Mouse (Mus musculus) spleen, adult 2 months (tissue): ENCODE measurements around the gene Fkbp6. TPM values are rescaled to one million over a fixed set of nuclear protein-coding genes. Genes with fewer than 3 reads are reported as not detected.

Experiments
- DNase-seq, 2 experiments: peaks; one replicate each; pipeline versions ENCODE4 v3.0.0 to v3.0.0-alpha.2; 2012 to 2021; ENCODE audit warnings: low spot score in 2 of 2, low read depth in 1 of 2
- H3K27ac ChIP-seq: fragments of 200-500 bp; 2 replicates; pipeline ENCODE4 v1.5.1; 2012; ENCODE audit warnings: low read length, inconsistent platforms; ENCODE audit not compliant: insufficient read depth
- H3K27me3 ChIP-seq: fragments of 200-500 bp; 2 replicates; pipeline ENCODE4 v1.6.1; 2012; ENCODE audit warnings: mild to moderate bottlenecking, moderate library complexity, low read length, inconsistent platforms; ENCODE audit not compliant: control insufficient read depth, insufficient read depth
- H3K36me3 ChIP-seq: fragments of 200-500 bp; 2 replicates; pipeline ENCODE4 v1.6.1; 2012; ENCODE audit warnings: mild to moderate bottlenecking, low read length, inconsistent platforms; ENCODE audit not compliant: control insufficient read depth, insufficient read depth
- H3K4me1 ChIP-seq: fragments of 200-500 bp; 2 replicates; pipeline ENCODE4 v1.6.1; 2011; ENCODE audit warnings: inconsistent platforms; ENCODE audit not compliant: control insufficient read depth, insufficient read depth, insufficient read length
- H3K4me3 ChIP-seq: fragments of 200-500 bp; 2 replicates; pipeline ENCODE4 v1.5.1; 2011; ENCODE audit warnings: mild to moderate bottlenecking, inconsistent platforms; ENCODE audit not compliant: insufficient read depth, insufficient read length; ENCODE audit errors: extremely low read depth
- CTCF ChIP-seq: fragments of 200-500 bp; IDR thresholded peaks from 2 replicates; pipeline ENCODE4 v1.5.1; 2011; ENCODE audit warnings: mild to moderate bottlenecking, inconsistent platforms; ENCODE audit not compliant: insufficient read depth, insufficient read length, insufficient replicate concordance; ENCODE audit errors: extremely low read depth
- POLR2A ChIP-seq: fragments of 200-500 bp; IDR thresholded peaks from 2 replicates; pipeline ENCODE4 v1.6.1; 2011; ENCODE audit warnings: low read depth, low read length, inconsistent platforms
- WGBS: fragments of 180-500 bp; shearing (Covaris S2); methylation state at CpG from one replicate; pipeline ENCODE4 v1.1.7; 2018; 5-methylcytosine and 5-hydroxymethylcytosine counted together
- polyA plus RNA-seq: library from polyadenylated mRNA; depleted of rRNA; stranded (reverse); fragments of >200 nt; gene quantifications from 2 replicates; pipeline ENCODE4 v1.2.3, GENCODE M21; 2012

The Fkbp6 gene
- polyA plus RNA-seq, 1 experiment, result not detected

DNA sequence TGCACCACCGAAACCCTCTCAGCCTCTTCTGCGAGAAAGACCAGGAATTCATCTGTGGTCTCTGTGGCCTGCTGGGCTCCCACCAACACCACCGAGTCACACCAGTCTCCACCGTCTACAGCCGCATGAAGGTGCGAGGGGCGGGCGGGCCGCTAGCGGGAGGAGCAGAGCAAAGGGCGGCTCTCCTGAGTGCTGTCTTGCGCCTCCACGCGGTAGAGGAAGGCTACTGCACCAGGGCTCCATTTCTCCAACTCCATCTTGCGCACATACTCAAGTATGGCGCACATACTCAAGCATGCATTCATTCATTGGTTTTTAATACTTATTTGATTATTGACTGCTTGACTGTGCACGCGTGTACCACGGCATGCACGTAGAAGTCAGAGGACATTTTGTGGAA, 3.7 kb upstream of the Fkbp6 start:
- H3K27ac ChIP-seq, result no peak overlapping the region
- DNase-seq, result no peak
- H3K27me3 ChIP-seq, result no peaks in the 10 kb centered on the region
- WGBS, result 35% methylated on average over 20 of the region's 20 CpGs
- H3K4me3 ChIP-seq, result no peak overlapping the region
- no peaks in the 10 kb centered on the region for H3K4me1 ChIP-seq
- no peaks in the 10 kb centered on the region for H3K36me3 ChIP-seq
- TF ChIP-seq POLR2A (no peak), CTCF (no peak)

DNA sequence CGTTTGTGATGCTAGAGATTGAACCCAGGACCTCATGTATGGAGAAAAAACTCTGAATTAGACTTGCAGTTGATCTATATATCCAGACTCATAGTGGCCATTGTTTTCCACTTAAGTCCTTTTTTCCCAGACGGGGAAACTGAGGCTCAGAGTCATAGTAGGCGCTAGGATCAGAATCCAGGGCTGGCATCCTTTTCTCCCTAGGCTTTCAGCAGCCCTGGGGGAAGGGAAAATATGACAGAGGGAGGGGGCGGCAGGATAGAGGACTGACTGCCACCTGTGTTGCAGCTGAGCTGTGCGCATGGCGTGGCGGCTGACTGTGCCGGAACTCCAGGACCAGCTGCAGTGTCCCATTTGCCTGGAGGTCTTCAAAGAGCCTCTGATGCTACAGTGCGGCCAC, 3.2 kb upstream of the Fkbp6 start, which contains the start of gene Trim50:
TSS of gene Trim50 (plus strand) at position 301 of the 400 bp plus-strand sequence.
- H3K4me1 ChIP-seq, result no peaks in the 10 kb centered on the region
- no peak for TF ChIP-seq POLR2A
- no peak for TF ChIP-seq CTCF
- DNase-seq, result no peak
- H3K27me3 ChIP-seq, result no peaks in the 10 kb centered on the region; the same call in 1 of the 2 replicates
- H3K4me3 ChIP-seq, result no peak within 1 kb of the TSS
- no peaks in the 10 kb centered on the region for H3K36me3 ChIP-seq
- no peak within 1 kb of the TSS for H3K27ac ChIP-seq
- 78% methylated on average over 9 of the region's 9 CpGs for WGBS

DNA sequence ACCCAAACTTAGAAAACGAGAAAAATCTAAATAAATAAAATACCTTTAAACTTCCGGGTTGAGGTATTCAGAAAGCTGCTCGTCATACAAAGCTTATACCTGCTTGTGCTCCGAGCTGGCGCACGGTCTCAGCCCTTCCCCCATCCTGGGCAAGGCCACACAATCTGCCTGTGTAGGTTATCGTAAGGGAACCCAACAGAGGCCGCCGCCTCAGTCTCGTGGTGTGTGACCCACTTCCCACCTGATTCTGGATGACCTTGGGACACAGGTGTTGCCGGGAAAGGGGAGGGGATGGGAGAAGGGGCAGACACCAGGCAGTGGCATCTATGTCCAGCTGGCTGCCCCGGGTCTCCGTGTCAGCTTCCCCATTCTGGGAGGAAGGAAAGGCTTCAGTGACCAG, 1.8 kb upstream of the Fkbp6 start:
- WGBS, result 73% methylated on average over 13 of the region's 13 CpGs

DNA sequence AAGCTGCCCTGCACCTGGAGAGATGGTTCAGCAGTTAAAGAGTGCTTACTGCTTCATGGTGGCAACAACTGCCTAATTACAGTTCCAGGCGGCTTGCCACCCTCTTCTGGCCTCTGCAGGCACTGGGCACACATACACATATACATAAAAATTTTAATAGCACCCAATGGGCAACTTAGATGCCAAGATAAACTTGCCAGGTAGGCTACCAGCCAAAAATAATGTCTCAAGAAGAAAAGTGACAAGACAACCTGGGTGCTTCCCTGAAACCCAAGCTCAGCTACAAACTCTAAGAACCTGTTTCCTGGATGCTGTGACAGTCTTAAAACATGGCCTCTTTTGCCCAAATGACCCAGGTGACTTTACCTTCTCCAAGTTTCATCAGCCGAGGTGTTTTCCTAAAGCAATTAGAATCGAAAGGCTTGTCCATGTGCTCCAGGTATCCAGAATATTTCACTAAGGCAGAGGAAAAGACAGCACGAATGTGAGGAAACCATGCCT, 2.3 kb downstream of the Fkbp6 start:
- no peaks in the 10 kb centered on the region for H3K4me1 ChIP-seq
- 74% methylated on average over 4 of the region's 4 CpGs for WGBS
- no peak overlapping the region for H3K27ac ChIP-seq
- no peaks in the 10 kb centered on the region for H3K36me3 ChIP-seq
- H3K27me3 ChIP-seq, result no peaks in the 10 kb centered on the region; the same call in 1 of the 2 replicates
- TF ChIP-seq CTCF (no peak), POLR2A (no peak)
- DNase-seq, result no peak
- H3K4me3 ChIP-seq, result no peak overlapping the region

More for the DNA sequence above, 1.8 kb upstream of the Fkbp6 start:
- H3K4me1 ChIP-seq, result no peaks in the 10 kb centered on the region
- H3K27ac ChIP-seq, result no peak overlapping the region
- H3K36me3 ChIP-seq, result no peaks in the 10 kb centered on the region
- TF ChIP-seq CTCF, result no peak
- TF ChIP-seq POLR2A, result no peak
- DNase-seq, result no peak
- H3K27me3 ChIP-seq, result no peaks in the 10 kb centered on the region; the same call in 1 of the 2 replicates
- H3K4me3 ChIP-seq, result no peak overlapping the region

DNA sequence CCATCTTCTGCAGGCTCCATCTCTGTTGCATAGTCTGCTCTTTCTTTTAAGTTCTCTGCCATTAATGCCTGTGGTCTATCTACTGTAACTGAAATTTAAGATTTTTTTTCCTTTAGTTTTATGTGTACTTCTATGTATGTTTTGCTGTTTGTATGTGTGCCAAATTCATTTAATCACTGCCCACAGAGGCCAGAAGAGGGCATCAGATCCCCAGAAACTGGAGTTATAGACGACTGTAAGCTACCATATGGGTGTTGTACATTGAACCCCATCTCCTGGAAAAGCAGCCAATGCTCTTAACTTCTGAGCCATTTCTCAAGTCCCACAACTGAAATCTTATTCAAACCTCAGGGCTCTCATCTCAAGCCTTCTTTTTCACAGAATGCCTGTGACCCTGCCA, 3.4 kb downstream of the Fkbp6 start:
- no peaks in the 10 kb centered on the region for H3K36me3 ChIP-seq
- H3K27ac ChIP-seq, result no peak overlapping the region
- no peaks in the 10 kb centered on the region; the same call in 1 of the 2 replicates for H3K27me3 ChIP-seq
- no peaks in the 10 kb centered on the region for H3K4me1 ChIP-seq
- H3K4me3 ChIP-seq, result no peak overlapping the region
- WGBS, result 3% methylated on average over 1 of the region's 1 CpGs
- TF ChIP-seq CTCF (no peak), POLR2A (no peak)
- no peak for DNase-seq

DNA sequence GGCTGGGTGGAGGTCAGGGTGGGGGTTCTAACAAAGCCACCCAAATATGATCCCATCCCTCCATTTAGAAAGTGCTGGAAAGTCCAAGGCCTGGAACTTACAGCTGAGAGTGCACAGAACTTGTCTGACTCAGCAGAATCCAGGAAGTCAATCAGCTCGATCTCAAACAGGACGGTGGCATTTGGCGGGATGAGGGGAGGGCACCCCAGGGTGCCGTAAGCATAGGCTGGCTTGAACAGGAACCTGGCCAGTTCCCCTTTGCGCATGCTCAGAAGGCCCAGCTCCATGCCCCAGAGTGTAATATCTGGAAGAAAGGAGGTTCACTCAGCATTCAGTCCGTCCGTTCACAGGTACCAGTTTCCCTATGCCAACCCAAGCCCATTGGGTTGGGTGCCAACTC, 3.9 kb downstream of the Fkbp6 start:
- Histone ChIP-seq H3K4me3 (no peak overlapping the region), H3K36me3 (no peaks in the 10 kb centered on the region), H3K27ac (no peak overlapping the region), H3K4me1 (no peaks in the 10 kb centered on the region), H3K27me3 (no peaks in the 10 kb centered on the region; the same call in 1 of the 2 replicates)
- DNase-seq, result no peak
- no peak for TF ChIP-seq CTCF
- TF ChIP-seq POLR2A, result no peak
- WGBS, result 30% methylated on average over 7 of the region's 7 CpGs

DNA sequence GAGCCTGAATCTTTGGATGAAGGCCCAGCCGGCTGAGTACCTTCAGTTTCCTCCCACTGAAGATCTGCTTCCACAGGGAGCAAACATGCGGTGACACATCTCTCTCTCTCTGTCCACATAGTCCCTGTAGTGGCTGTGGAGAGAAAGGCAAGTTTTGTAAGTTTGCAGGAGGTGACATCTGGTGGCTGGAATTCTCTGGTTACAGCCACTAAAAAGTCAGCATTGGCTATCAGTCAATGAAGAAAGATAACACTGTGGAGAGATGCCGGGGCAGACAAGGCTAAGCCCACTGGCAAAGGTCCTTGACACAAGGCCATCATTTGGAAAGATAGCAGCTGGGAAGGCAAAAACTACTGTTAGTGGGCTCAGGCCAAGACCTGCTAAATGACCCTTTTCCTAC, 12.3 kb downstream of the Fkbp6 start:
- no peak overlapping the region for H3K4me3 ChIP-seq
- H3K4me1 ChIP-seq, result no peaks in the 10 kb centered on the region
- no peak for DNase-seq
- H3K27ac ChIP-seq, result no peak overlapping the region
- TF ChIP-seq CTCF (no peak), POLR2A (no peak)
- 83% methylated on average over 3 of the region's 3 CpGs for WGBS
- no peaks in the 10 kb centered on the region for H3K27me3 ChIP-seq
- H3K36me3 ChIP-seq, result no peaks in the 10 kb centered on the region
